Mouse (Mus musculus) G1E (cell line): Measurements from ENCODE around the gene Uts2r. TPM values are rescaled to one million over a fixed set of nuclear protein-coding genes. Genes with fewer than 3 reads are reported as not detected.

Source experiments
- ATAC-seq: 2 replicates; pipeline ENCODE4 v1.8.0; 2016; ENCODE audit warnings: mild to moderate bottlenecking; ENCODE audit not compliant: insufficient number of reproducible peaks, poor library complexity, low FRiP score, severe bottlenecking; ENCODE audit errors: extremely low read depth
- DNase-seq: peaks from one replicate; pipeline ENCODE4 v3.0.0; 2012; ENCODE audit warnings: low spot score
- H3K27me3 ChIP-seq: 2 replicates; pipeline ENCODE4 v1.6.1; 2012; ENCODE audit warnings: mild to moderate bottlenecking, low read length, inconsistent platforms; ENCODE audit not compliant: insufficient read depth
- H3K36me3 ChIP-seq: replicated peaks from 2 replicates; pipeline ENCODE3; 2012; ENCODE audit warnings: mild to moderate bottlenecking, inconsistent platforms
- H3K4me1 ChIP-seq: 2 replicates; pipeline ENCODE4 v1.6.1; 2012; ENCODE audit warnings: low read depth, low read length, inconsistent platforms, mixed read lengths; ENCODE audit not compliant: insufficient read depth
- H3K4me3 ChIP-seq: 2 replicates; pipeline ENCODE4 v1.5.1; 2012; ENCODE audit warnings: low read depth, mild to moderate bottlenecking, inconsistent platforms, low read length, moderate library complexity, mixed read lengths
- H3K9me3 ChIP-seq: replicated peaks from 2 replicates; pipeline ENCODE4 v1.6.1; 2012; ENCODE audit warnings: inconsistent platforms
- CTCF ChIP-seq: IDR thresholded peaks from 2 replicates; pipeline ENCODE4 v1.5.1; 2012; ENCODE audit warnings: low read depth, low read length, inconsistent platforms, mixed read lengths
- GATA1 ChIP-seq: IDR thresholded peaks from 2 replicates; pipeline ENCODE4 v1.6.1; 2012; ENCODE audit warnings: borderline replicate concordance, low read length, inconsistent platforms, mixed read lengths
- GATA2 ChIP-seq: IDR thresholded peaks from 2 replicates; pipeline ENCODE4 v1.6.1; 2012; ENCODE audit warnings: low read depth, low read length, inconsistent platforms, borderline replicate concordance
- POLR2AphosphoS5 ChIP-seq: IDR thresholded peaks from 2 replicates; pipeline ENCODE4 v1.6.1; 2012; ENCODE audit warnings: low read depth, low read length, inconsistent platforms; ENCODE audit not compliant: insufficient replicate concordance
- TAL1 ChIP-seq: conservative IDR thresholded peaks from 2 replicates; pipeline ENCODE4 v1.6.1; 2012; ENCODE audit warnings: low read depth, low read length, inconsistent platforms, mixed read lengths
- polyA plus RNA-seq: library from polyadenylated mRNA; stranded (reverse); fragments of >175 nt; gene quantifications from 2 replicates; pipeline ENCODE4 v1.2.3, GENCODE M21; 2012
- total RNA-seq, 2 experiments: library from RNA; stranded (forward) in 1 of 2; stranded (reverse) in 1 of 2; fragments of 200-1000 nt in 1 of 2; fragments of >200 nt in 1 of 2; fragmentation: Nextera tagmentation in 1 of 2; gene quantifications; 2 replicates each; pipeline ENCODE4 v1.2.3; 2014 to 2017

Gene Uts2r
- total and polyA plus RNA-seq, 3 experiments = 0.05 TPM; not detected in 2

DNA sequence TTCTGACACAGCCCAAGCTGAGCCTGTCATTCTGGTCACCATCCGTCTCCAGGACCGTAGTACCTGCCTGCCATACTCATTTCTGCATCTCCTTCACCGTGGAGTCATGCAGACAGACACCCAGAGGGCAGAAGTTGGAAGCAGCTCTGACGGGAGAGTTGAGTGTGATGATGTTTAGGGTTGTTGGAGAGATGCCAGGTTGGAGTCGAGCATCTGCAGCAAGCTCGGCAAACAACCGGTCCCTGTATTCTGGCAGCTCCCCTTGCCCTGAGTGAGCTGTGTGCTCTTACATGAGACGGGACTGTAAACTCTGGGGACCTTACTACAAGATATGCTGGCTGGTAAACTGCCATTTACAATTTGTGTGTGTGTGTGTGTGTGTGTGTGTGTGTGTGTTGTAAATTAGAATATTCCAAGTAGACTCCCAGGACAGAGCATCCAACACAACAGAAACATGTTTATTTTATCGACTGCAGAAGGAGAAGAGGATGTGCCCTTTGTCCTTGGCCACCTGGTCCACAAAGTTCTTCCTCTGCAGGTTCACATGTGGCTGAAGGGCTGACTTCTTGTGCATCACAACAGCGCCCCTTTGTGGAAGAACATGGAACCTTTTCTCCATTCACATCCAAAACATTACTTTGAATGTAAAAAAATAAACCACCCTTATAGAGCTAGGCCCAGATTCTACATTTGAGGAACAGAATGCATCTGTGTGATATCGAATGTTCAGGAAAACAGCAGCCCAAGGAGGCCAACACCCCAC is 41.5 kb downstream of the Uts2r start:
- ATAC-seq = no peak
- no peak for DNase-seq
- TF ChIP-seq POLR2AphosphoS5 (no peak), CTCF (peak; percentile 25; the same call in 1 of the 2 replicates)
- Histone ChIP-seq H3K4me3 (no peak overlapping the region), H3K9me3 (no peaks in the 10 kb centered on the region), H3K27me3 (no peaks in the 10 kb centered on the region), H3K4me1 (peaks cover 14% of the 10 kb centered on the region), H3K36me3 (peaks cover 14% of the 10 kb centered on the region)

DNA sequence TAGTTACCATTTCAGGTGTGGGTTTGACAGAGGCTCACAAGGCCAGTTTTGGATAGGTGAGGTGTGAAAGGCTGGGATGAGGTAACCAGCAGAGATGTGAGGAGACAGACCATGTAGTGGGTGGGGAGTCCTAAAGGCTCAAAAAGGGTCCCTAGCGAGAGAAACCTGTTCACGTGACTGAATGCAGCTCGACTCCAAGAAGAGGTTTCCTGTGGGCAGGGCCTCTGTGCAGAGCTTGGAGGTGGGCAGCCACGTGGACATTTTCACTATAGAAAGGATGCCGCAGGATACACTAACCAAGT is 43.7 kb downstream of the Uts2r start:
- DNase-seq (no peak), ATAC-seq (no peak)
- Histone ChIP-seq H3K9me3 (no peaks in the 10 kb centered on the region), H3K4me3 (peak overlapping the region; percentile 91), H3K4me1 (peaks cover 14% of the 10 kb centered on the region), H3K36me3 (peaks cover 21% of the 10 kb centered on the region), H3K27me3 (no peaks in the 10 kb centered on the region)
- TF ChIP-seq CTCF (no peak), TAL1 (no peak), GATA1 (no peak), POLR2AphosphoS5 (no peak), GATA2 (no peak)

DNA sequence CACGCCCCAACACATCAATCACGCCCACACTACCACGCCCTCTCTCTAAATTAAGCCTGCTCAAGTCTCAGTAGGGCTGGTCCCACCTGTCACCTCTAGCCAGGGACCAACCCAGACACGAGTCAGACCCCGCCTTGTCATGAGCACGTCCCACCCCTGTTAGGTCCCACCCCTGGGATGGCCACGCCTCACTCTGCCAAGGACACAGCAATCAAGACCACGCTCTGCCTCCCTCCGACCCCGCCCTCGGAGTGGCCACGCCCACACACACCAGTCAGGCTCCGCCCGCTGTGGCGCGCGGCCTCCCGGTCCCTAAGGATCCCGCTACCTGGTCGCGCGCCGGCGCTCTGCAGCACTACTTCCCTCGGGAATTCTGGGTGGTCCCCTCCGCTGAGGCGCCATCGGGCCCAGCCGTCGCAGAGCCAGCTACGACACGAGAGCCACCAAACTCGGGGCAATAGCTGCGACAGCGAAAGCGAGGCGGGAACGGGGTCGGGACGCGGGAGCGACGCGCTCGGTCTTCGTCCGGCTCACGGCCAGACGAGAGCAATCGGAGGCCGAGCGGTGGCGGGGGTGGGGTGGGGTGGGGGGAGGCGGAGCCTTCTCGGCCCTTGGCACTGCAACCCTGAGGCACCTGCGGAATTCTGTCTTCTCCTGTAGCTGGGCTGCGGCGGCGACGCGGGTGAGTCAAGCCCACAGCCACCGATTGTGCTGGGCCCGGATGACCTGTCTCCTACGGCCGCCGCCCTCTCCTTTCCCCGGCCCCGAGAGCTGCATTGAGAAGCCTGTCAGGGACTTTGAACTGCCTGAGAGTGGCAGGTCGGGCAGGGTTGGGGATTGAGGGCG is 44.3 kb downstream of the Uts2r start, which contains the start of the genes Hexdc and Ogfod3:
Gene Hexdc, plus strand, starts transcription at position 273 of the 846 bp plus-strand sequence.
Gene Ogfod3, minus strand, starts transcription at position 551 of the 846 bp plus-strand sequence.
- no peaks in the 10 kb centered on the region for H3K27me3 ChIP-seq
- H3K9me3 ChIP-seq = no peaks in the 10 kb centered on the region
- TF ChIP-seq GATA1 (no peak), POLR2AphosphoS5 (no peak), GATA2 (no peak), CTCF (no peak), TAL1 (no peak)
- H3K4me1 ChIP-seq = peaks cover 14% of the 10 kb centered on the region
- peak within 1 kb of the TSS; percentile 91 for H3K4me3 ChIP-seq
- H3K36me3 ChIP-seq = peaks cover 25% of the 10 kb centered on the region
- ATAC-seq = peak; percentile 97
- DNase-seq = peak; percentile 93

Other genes starting within 250 kb of the Uts2r start
- 4.2 and 7.0 TPM in 2 replicates for gene Ccdc57, start 227.4 kb upstream of the Uts2r start, total RNA-seq (2014; fragmentation: Nextera tagmentation)
- gene Ccdc57, start 227.4 kb upstream of the Uts2r start, total RNA-seq (2017) = 2.5 and 2.6 TPM in 2 replicates
- 2.6 and 2.8 TPM in 2 replicates for gene Ccdc57, start 227.4 kb upstream of the Uts2r start, polyA plus RNA-seq
- 4.3 TPM in 1 of 2 replicates, not detected in the other for gene Slc16a3, start 211.8 kb upstream of the Uts2r start, total RNA-seq (2014; fragmentation: Nextera tagmentation)
- gene Slc16a3, start 211.8 kb upstream of the Uts2r start, total RNA-seq (2017) = 10.0 and 15.5 TPM in 2 replicates
- gene Slc16a3, start 211.8 kb upstream of the Uts2r start, polyA plus RNA-seq = 13.1 and 17.4 TPM in 2 replicates
- 116 and 146 TPM in 2 replicates for gene Csnk1d, start 168.9 kb upstream of the Uts2r start, total RNA-seq (2014; fragmentation: Nextera tagmentation)
- 61.2 and 73.6 TPM in 2 replicates for gene Csnk1d, start 168.9 kb upstream of the Uts2r start, total RNA-seq (2017)
- 195 and 227 TPM in 2 replicates for gene Csnk1d, start 168.9 kb upstream of the Uts2r start, polyA plus RNA-seq
- not detected in 2 replicates for gene Cd7, start 120.9 kb upstream of the Uts2r start, total RNA-seq (2014; fragmentation: Nextera tagmentation)
- gene Cd7, start 120.9 kb upstream of the Uts2r start, total RNA-seq (2017) = not detected in 2 replicates
- not detected in 2 replicates for gene Cd7, start 120.9 kb upstream of the Uts2r start, polyA plus RNA-seq
- not detected in 2 replicates for gene Sectm1b, start 96.7 kb upstream of the Uts2r start, total RNA-seq (2014; fragmentation: Nextera tagmentation)
- 0.16 and 0.23 TPM in 2 replicates for gene Sectm1b, start 96.7 kb upstream of the Uts2r start, total RNA-seq (2017)
- gene Sectm1b, start 96.7 kb upstream of the Uts2r start, polyA plus RNA-seq = not detected in 2 replicates
- gene Sectm1a, start 79.1 kb upstream of the Uts2r start, total RNA-seq (2014; fragmentation: Nextera tagmentation) = not detected in 2 replicates
- 0.38 TPM in 1 of 2 replicates, not detected in the other for gene Sectm1a, start 79.1 kb upstream of the Uts2r start, total RNA-seq (2017)
- gene Sectm1a, start 79.1 kb upstream of the Uts2r start, polyA plus RNA-seq = not detected in 2 replicates
- gene Tex19.2, start 41.6 kb upstream of the Uts2r start, total RNA-seq (2014; fragmentation: Nextera tagmentation) = 6.8 and 7.4 TPM in 2 replicates
- gene Tex19.2, start 41.6 kb upstream of the Uts2r start, total RNA-seq (2017) = 8.0 and 10.8 TPM in 2 replicates
- gene Tex19.2, start 41.6 kb upstream of the Uts2r start, polyA plus RNA-seq = 13.2 and 17.1 TPM in 2 replicates
- not detected in 2 replicates for gene Tex19.1, start 14.1 kb upstream of the Uts2r start, total RNA-seq (2014; fragmentation: Nextera tagmentation)
- gene Tex19.1, start 14.1 kb upstream of the Uts2r start, total RNA-seq (2017) = not detected in 2 replicates
- not detected in 2 replicates for gene Tex19.1, start 14.1 kb upstream of the Uts2r start, polyA plus RNA-seq
- gene Hexdc, start 44.2 kb downstream of the Uts2r start, total RNA-seq (2014; fragmentation: Nextera tagmentation) = 3.8 and 7.2 TPM in 2 replicates
- gene Hexdc, start 44.2 kb downstream of the Uts2r start, total RNA-seq (2017) = 7.3 and 8.6 TPM in 2 replicates
- gene Hexdc, start 44.2 kb downstream of the Uts2r start, polyA plus RNA-seq = 3.6 and 4.9 TPM in 2 replicates
- 6.4 and 7.7 TPM in 2 replicates for gene Ogfod3, start 44.4 kb downstream of the Uts2r start, total RNA-seq (2014; fragmentation: Nextera tagmentation)
- gene Ogfod3, start 44.4 kb downstream of the Uts2r start, total RNA-seq (2017) = 4.2 and 4.5 TPM in 2 replicates
- 5.5 and 6.7 TPM in 2 replicates for gene Ogfod3, start 44.4 kb downstream of the Uts2r start, polyA plus RNA-seq
- 13.3 and 23.2 TPM in 2 replicates for gene Cybc1, start 69.1 kb downstream of the Uts2r start, total RNA-seq (2014; fragmentation: Nextera tagmentation)
- gene Cybc1, start 69.1 kb downstream of the Uts2r start, total RNA-seq (2017) = 38.5 and 41.5 TPM in 2 replicates
- 13.3 and 19.6 TPM in 2 replicates for gene Cybc1, start 69.1 kb downstream of the Uts2r start, polyA plus RNA-seq
- 57.4 and 72.5 TPM in 2 replicates for gene Narf, start 77.0 kb downstream of the Uts2r start, total RNA-seq (2014; fragmentation: Nextera tagmentation)
- gene Narf, start 77.0 kb downstream of the Uts2r start, total RNA-seq (2017) = 60.7 and 61.2 TPM in 2 replicates
- 3.3 and 5.5 TPM in 2 replicates for gene Narf, start 77.0 kb downstream of the Uts2r start, polyA plus RNA-seq
- gene Foxk2, start 99.7 kb downstream of the Uts2r start, total RNA-seq (2014; fragmentation: Nextera tagmentation) = 45.8 and 46.4 TPM in 2 replicates
- 25.3 and 28.6 TPM in 2 replicates for gene Foxk2, start 99.7 kb downstream of the Uts2r start, total RNA-seq (2017)
- 37.8 and 40.1 TPM in 2 replicates for gene Foxk2, start 99.7 kb downstream of the Uts2r start, polyA plus RNA-seq
- gene Wdr45b, start 194.2 kb downstream of the Uts2r start, total RNA-seq (2014; fragmentation: Nextera tagmentation) = 46.7 and 67.2 TPM in 2 replicates
- 36.9 and 42.0 TPM in 2 replicates for gene Wdr45b, start 194.2 kb downstream of the Uts2r start, total RNA-seq (2017)
- 12.9 and 19.7 TPM in 2 replicates for gene Wdr45b, start 194.2 kb downstream of the Uts2r start, polyA plus RNA-seq
- not detected in 2 replicates for gene Rab40b, start 228.0 kb downstream of the Uts2r start, total RNA-seq (2014; fragmentation: Nextera tagmentation)
- 0.46 TPM in 1 of 2 replicates, not detected in the other for gene Rab40b, start 228.0 kb downstream of the Uts2r start, total RNA-seq (2017)
- not detected in 2 replicates for gene Rab40b, start 228.0 kb downstream of the Uts2r start, polyA plus RNA-seq